Mouse (Mus musculus): ENCODE data around the gene Egf. TPM values are rescaled to one million over a fixed set of nuclear protein-coding genes. Genes with fewer than 3 reads are reported as not detected.

The Egf gene
- polyA plus RNA-seq, 1 experiment from 2014 or later: 2.3 TPM

DNA sequence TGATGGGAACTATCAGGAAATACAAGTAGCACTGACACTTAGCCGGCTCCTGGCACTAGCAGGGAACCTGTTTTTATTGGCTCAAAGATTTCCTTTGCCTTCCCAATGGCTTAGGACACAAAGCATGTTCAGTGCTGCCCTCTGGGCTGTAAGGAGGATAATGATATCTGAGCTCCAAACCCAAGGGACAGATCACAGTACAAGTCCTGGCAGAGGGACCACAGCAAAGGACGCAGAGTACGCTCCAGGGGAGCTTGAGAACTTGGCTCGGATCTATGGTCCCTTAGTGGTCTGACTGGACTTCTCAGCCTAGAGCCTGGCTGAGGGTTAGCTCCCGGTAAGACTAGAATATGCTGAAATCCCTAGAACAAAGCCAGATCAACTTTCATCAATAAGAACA is 74.9 kb downstream of the Egf start:
- Histone ChIP-seq H3K4me1 (ENCODE audit: control insufficient read depth in 2 of 2, insufficient read depth in 2 of 2, low read length in 2 of 2) (peaks cover 0 to 2% of the 10 kb centered on the region in 2 experiments; a peak in 1 of 4 replicates), H3K27ac (replicated peaks in 1 of 2; ENCODE audit: control insufficient read depth in 1 of 2, insufficient read depth in 1 of 2, low read depth in 2 of 2, low read length in 2 of 2) (no peak overlapping the region), H3K4me2 (ENCODE audit: low read length) (no peak overlapping the region), H3K36me3 (ENCODE audit: control insufficient read depth, insufficient read depth, low read length) (no peaks in the 10 kb centered on the region), H3K9me3 (ENCODE audit: control insufficient read depth, low read length) (no peaks in the 10 kb centered on the region), H3K9ac (ENCODE audit: low read length) (no peak overlapping the region), H3K27me3 (ENCODE audit: control insufficient read depth, insufficient read depth, low read length) (no peaks in the 10 kb centered on the region), H3K4me3 (ENCODE audit: control insufficient read depth in 1 of 2, insufficient read depth in 1 of 2, low read depth in 1 of 2, low read length in 2 of 2) (no peak overlapping the region)
- WGBS: 53% methylated on average over 5 of the region's 5 CpGs
- ATAC-seq (ENCODE audit: insufficient number of reproducible peaks, insufficient read depth, low FRiP score, low read depth): no peak

GRCm38 (mm10) chr3:129675923-129676322 is 79.2 kb downstream of the Egf start:
- H3K27ac ChIP-seq (replicated peaks in 1 of 2; ENCODE audit: control insufficient read depth in 1 of 2, insufficient read depth in 1 of 2, low read depth in 2 of 2, low read length in 2 of 2): no peak overlapping the region
- no peak overlapping the region for H3K4me2 ChIP-seq (ENCODE audit: low read length)
- WGBS: 85% methylated on average over 7 of the region's 7 CpGs
- H3K4me1 ChIP-seq (ENCODE audit: control insufficient read depth in 2 of 2, insufficient read depth in 2 of 2, low read length in 2 of 2): no peaks in the 10 kb centered on the region
- H3K4me3 ChIP-seq (ENCODE audit: control insufficient read depth in 1 of 2, insufficient read depth in 1 of 2, low read depth in 1 of 2, low read length in 2 of 2): no peak overlapping the region
- no peak overlapping the region for H3K9ac ChIP-seq (ENCODE audit: low read length)
- ATAC-seq (ENCODE audit: insufficient number of reproducible peaks, insufficient read depth, low FRiP score, low read depth): no peak
- H3K27me3 ChIP-seq (ENCODE audit: control insufficient read depth, insufficient read depth, low read length): no peaks in the 10 kb centered on the region
- H3K36me3 ChIP-seq (ENCODE audit: control insufficient read depth, insufficient read depth, low read length): no peaks in the 10 kb centered on the region
- H3K9me3 ChIP-seq (ENCODE audit: control insufficient read depth, low read length): no peaks in the 10 kb centered on the region

GRCm38 (mm10) chr3:129663906-129664305 is 91.2 kb downstream of the Egf start:
- no peaks in the 10 kb centered on the region for H3K27me3 ChIP-seq (ENCODE audit: control insufficient read depth, insufficient read depth, low read length)
- H3K27ac ChIP-seq (replicated peaks in 1 of 2; ENCODE audit: control insufficient read depth in 1 of 2, insufficient read depth in 1 of 2, low read depth in 2 of 2, low read length in 2 of 2): no peak overlapping the region
- H3K9ac ChIP-seq (ENCODE audit: low read length): no peak overlapping the region
- H3K36me3 ChIP-seq (ENCODE audit: control insufficient read depth, insufficient read depth, low read length): no peaks in the 10 kb centered on the region
- H3K9me3 ChIP-seq (ENCODE audit: control insufficient read depth, low read length): peaks cover 4% of the 10 kb centered on the region; the same call in 1 of the 2 replicates
- no peak overlapping the region for H3K4me3 ChIP-seq (ENCODE audit: control insufficient read depth in 1 of 2, insufficient read depth in 1 of 2, low read depth in 1 of 2, low read length in 2 of 2)
- WGBS: 60% methylated on average over 2 of the region's 2 CpGs
- no peaks in the 10 kb centered on the region for H3K4me1 ChIP-seq (ENCODE audit: control insufficient read depth in 2 of 2, insufficient read depth in 2 of 2, low read length in 2 of 2)
- H3K4me2 ChIP-seq (ENCODE audit: low read length): no peak overlapping the region
- ATAC-seq (ENCODE audit: insufficient number of reproducible peaks, insufficient read depth, low FRiP score, low read depth): no peak

DNA sequence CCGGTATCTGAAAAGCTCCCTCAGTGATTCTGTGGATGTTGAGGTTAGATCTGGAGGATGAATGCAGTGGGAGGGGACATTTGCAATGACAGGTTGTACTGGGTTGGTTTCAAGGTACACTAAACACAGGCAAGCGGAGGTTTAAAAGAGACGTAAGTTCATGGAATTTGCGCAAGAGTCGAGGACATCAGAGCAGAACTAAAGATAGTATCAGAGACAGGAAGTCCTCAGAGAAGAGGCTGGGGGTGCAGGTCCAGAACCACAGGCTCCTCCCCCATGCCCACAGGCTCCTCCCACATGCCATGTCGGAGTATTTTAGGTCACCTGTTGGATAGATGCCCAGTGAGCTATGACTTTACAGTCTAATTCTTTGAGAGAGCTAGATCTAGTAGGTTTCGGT is 96.3 kb downstream of the Egf start:
- H3K9ac ChIP-seq (ENCODE audit: low read length): no peak overlapping the region
- WGBS: 82% methylated on average over 7 of the region's 7 CpGs
- H3K4me1 ChIP-seq (ENCODE audit: control insufficient read depth in 2 of 2, insufficient read depth in 2 of 2, low read length in 2 of 2): no peaks in the 10 kb centered on the region
- H3K4me2 ChIP-seq (ENCODE audit: low read length): no peak overlapping the region
- no peak overlapping the region for H3K4me3 ChIP-seq (ENCODE audit: control insufficient read depth in 1 of 2, insufficient read depth in 1 of 2, low read depth in 1 of 2, low read length in 2 of 2)
- H3K9me3 ChIP-seq (ENCODE audit: control insufficient read depth, low read length): no peaks in the 10 kb centered on the region
- no peak for ATAC-seq (ENCODE audit: insufficient number of reproducible peaks, insufficient read depth, low FRiP score, low read depth)
- H3K27me3 ChIP-seq (ENCODE audit: control insufficient read depth, insufficient read depth, low read length): no peaks in the 10 kb centered on the region
- H3K36me3 ChIP-seq (ENCODE audit: control insufficient read depth, insufficient read depth, low read length): no peaks in the 10 kb centered on the region
- H3K27ac ChIP-seq (replicated peaks in 1 of 2; ENCODE audit: control insufficient read depth in 1 of 2, insufficient read depth in 1 of 2, low read depth in 2 of 2, low read length in 2 of 2): no peak overlapping the region

GRCm38 (mm10) chr3:129657775-129658174 is 97.3 kb downstream of the Egf start:
- no peak for ATAC-seq (ENCODE audit: insufficient number of reproducible peaks, insufficient read depth, low FRiP score, low read depth)
- WGBS: 84% methylated on average over 11 of the region's 11 CpGs
- Histone ChIP-seq H3K27me3 (ENCODE audit: control insufficient read depth, insufficient read depth, low read length) (no peaks in the 10 kb centered on the region), H3K27ac (replicated peaks in 1 of 2; ENCODE audit: control insufficient read depth in 1 of 2, insufficient read depth in 1 of 2, low read depth in 2 of 2, low read length in 2 of 2) (no peak overlapping the region), H3K4me2 (ENCODE audit: low read length) (no peak overlapping the region), H3K9ac (ENCODE audit: low read length) (no peak overlapping the region), H3K4me1 (ENCODE audit: control insufficient read depth in 2 of 2, insufficient read depth in 2 of 2, low read length in 2 of 2) (no peaks in the 10 kb centered on the region), H3K36me3 (ENCODE audit: control insufficient read depth, insufficient read depth, low read length) (no peaks in the 10 kb centered on the region), H3K9me3 (ENCODE audit: control insufficient read depth, low read length) (no peaks in the 10 kb centered on the region), H3K4me3 (ENCODE audit: control insufficient read depth in 1 of 2, insufficient read depth in 1 of 2, low read depth in 1 of 2, low read length in 2 of 2) (no peak overlapping the region)

DNA sequence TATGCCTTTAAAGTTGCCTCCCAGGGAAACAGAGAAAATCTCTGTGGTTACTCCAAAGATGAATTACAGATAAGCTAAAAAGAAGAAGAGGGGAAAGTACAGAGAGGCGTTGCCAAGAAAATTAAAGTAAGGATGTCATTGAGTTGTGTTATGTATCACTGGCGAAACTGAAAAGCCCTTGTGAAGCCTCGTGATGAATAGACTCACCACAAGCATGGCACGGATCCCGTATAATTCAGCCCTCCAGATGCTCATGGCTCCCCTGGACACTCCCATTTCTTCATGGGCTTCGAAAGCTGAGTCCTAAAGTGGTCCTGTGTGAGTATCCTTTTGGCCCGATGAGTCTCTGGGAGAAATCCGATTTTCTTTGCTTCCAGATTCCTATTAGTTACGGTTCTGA is 97.9 kb downstream of the Egf start:
- H3K9ac ChIP-seq (ENCODE audit: low read length): no peak overlapping the region
- H3K27me3 ChIP-seq (ENCODE audit: control insufficient read depth, insufficient read depth, low read length): no peaks in the 10 kb centered on the region
- H3K36me3 ChIP-seq (ENCODE audit: control insufficient read depth, insufficient read depth, low read length): no peaks in the 10 kb centered on the region
- no peaks in the 10 kb centered on the region for H3K4me1 ChIP-seq (ENCODE audit: control insufficient read depth in 2 of 2, insufficient read depth in 2 of 2, low read length in 2 of 2)
- no peak overlapping the region for H3K27ac ChIP-seq (replicated peaks in 1 of 2; ENCODE audit: control insufficient read depth in 1 of 2, insufficient read depth in 1 of 2, low read depth in 2 of 2, low read length in 2 of 2)
- no peak for ATAC-seq (ENCODE audit: insufficient number of reproducible peaks, insufficient read depth, low FRiP score, low read depth)
- H3K9me3 ChIP-seq (ENCODE audit: control insufficient read depth, low read length): no peaks in the 10 kb centered on the region
- WGBS: 87% methylated on average over 9 of the region's 9 CpGs
- H3K4me2 ChIP-seq (ENCODE audit: low read length): no peak overlapping the region
- no peak overlapping the region for H3K4me3 ChIP-seq (ENCODE audit: control insufficient read depth in 1 of 2, insufficient read depth in 1 of 2, low read depth in 1 of 2, low read length in 2 of 2)

DNA sequence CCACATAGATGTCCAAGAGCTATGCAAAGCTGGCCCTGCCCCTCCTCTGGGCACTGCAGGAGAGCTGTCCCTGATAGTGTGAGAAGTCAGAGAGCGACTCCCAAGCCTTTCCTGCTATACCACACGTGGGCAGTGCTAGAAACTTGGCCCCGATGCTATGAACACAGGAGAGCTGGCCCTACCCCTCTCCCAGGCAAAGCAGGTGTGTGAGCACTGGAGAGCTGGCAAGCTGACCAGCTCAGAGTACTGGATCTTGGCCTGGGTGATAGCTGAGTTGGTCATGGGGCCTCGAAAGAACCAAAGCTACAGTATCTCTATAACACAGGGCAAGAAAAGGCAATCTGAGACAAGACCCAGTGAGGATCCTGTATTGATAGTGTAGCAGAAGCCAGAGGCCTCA is 98.6 kb downstream of the Egf start:
- Histone ChIP-seq H3K4me1 (ENCODE audit: control insufficient read depth in 2 of 2, insufficient read depth in 2 of 2, low read length in 2 of 2) (no peaks in the 10 kb centered on the region), H3K27me3 (ENCODE audit: control insufficient read depth, insufficient read depth, low read length) (no peaks in the 10 kb centered on the region), H3K4me3 (ENCODE audit: control insufficient read depth in 1 of 2, insufficient read depth in 1 of 2, low read depth in 1 of 2, low read length in 2 of 2) (no peak overlapping the region), H3K36me3 (ENCODE audit: control insufficient read depth, insufficient read depth, low read length) (no peaks in the 10 kb centered on the region), H3K27ac (replicated peaks in 1 of 2; ENCODE audit: control insufficient read depth in 1 of 2, insufficient read depth in 1 of 2, low read depth in 2 of 2, low read length in 2 of 2) (no peak overlapping the region), H3K4me2 (ENCODE audit: low read length) (no peak overlapping the region), H3K9me3 (ENCODE audit: control insufficient read depth, low read length) (no peaks in the 10 kb centered on the region), H3K9ac (ENCODE audit: low read length) (no peak overlapping the region)
- no peak for ATAC-seq (ENCODE audit: insufficient number of reproducible peaks, insufficient read depth, low FRiP score, low read depth)
- WGBS: 60% methylated on average over 4 of the region's 4 CpGs

GRCm38 (mm10) chr3:129652476-129652875 is 102.6 kb downstream of the Egf start:
- Histone ChIP-seq H3K27me3 (ENCODE audit: control insufficient read depth, insufficient read depth, low read length) (no peaks in the 10 kb centered on the region), H3K4me3 (ENCODE audit: control insufficient read depth in 1 of 2, insufficient read depth in 1 of 2, low read depth in 1 of 2, low read length in 2 of 2) (no peak overlapping the region), H3K9ac (ENCODE audit: low read length) (no peak overlapping the region), H3K27ac (replicated peaks in 1 of 2; ENCODE audit: control insufficient read depth in 1 of 2, insufficient read depth in 1 of 2, low read depth in 2 of 2, low read length in 2 of 2) (no peak overlapping the region), H3K4me1 (ENCODE audit: control insufficient read depth in 2 of 2, insufficient read depth in 2 of 2, low read length in 2 of 2) (no peaks in the 10 kb centered on the region; a peak in 1 of 4 replicates), H3K9me3 (ENCODE audit: control insufficient read depth, low read length) (no peaks in the 10 kb centered on the region), H3K36me3 (ENCODE audit: control insufficient read depth, insufficient read depth, low read length) (no peaks in the 10 kb centered on the region), H3K4me2 (ENCODE audit: low read length) (no peak overlapping the region)
- no peak for ATAC-seq (ENCODE audit: insufficient number of reproducible peaks, insufficient read depth, low FRiP score, low read depth)
- WGBS: 85% methylated on average over 4 of the region's 4 CpGs

Measured in heart, embryonic 14.5 days (tissue).